Mouse (Mus musculus): ENCODE results near the gene Tmem229a.

GRCm38 (mm10) chr6:24955946-24956585 lies at the start of gene Tmem229a:
- TF ChIP-seq CTCF (IDR thresholded peaks at IDR 0.05; ENCODE audit: extremely low read depth, insufficient read length, insufficient replicate concordance, low read depth, low read length) (no peak), POLR2A (IDR thresholded peaks at IDR 0.05; ENCODE audit: low read depth, low read length) (no peak)

All from small intestine, adult 2 months (tissue).